Mouse (Mus musculus): Measurements from ENCODE around the gene Engase.

GRCm38 (mm10) chr11:118455788-118456187, 20.8 kb upstream of the Engase start:
- TF ChIP-seq CTCF (IDR thresholded peaks at IDR 0.05; ENCODE audit: low read depth) (no peak), EP300 (IDR thresholded peaks at IDR 0.05; ENCODE audit: low read depth) (no peak)

Measured in liver, postnatal 0 days (tissue).